Mouse (Mus musculus) spleen, adult 2 months (tissue): ENCODE measurements at regions not wholly inside any gene's neighbourhood (a gene's known extent, or its start where the extent isn't known, plus 50 kb on each side); places are given as distances from the start of the nearest gene placed in this dataset.

ENCODE experiments used
- DNase-seq, 2 experiments: peaks; one replicate each; pipeline versions ENCODE4 v3.0.0 to v3.0.0-alpha.2; 2012 to 2021; ENCODE audit warnings: low spot score in 2 of 2, low read depth in 1 of 2
- H3K27ac ChIP-seq: fragments of 200-500 bp; 2 replicates; pipeline ENCODE4 v1.5.1; 2012; ENCODE audit warnings: low read length, inconsistent platforms; ENCODE audit not compliant: insufficient read depth
- H3K27me3 ChIP-seq: fragments of 200-500 bp; 2 replicates; pipeline ENCODE4 v1.6.1; 2012; ENCODE audit warnings: mild to moderate bottlenecking, moderate library complexity, low read length, inconsistent platforms; ENCODE audit not compliant: control insufficient read depth, insufficient read depth
- H3K36me3 ChIP-seq: fragments of 200-500 bp; 2 replicates; pipeline ENCODE4 v1.6.1; 2012; ENCODE audit warnings: mild to moderate bottlenecking, low read length, inconsistent platforms; ENCODE audit not compliant: control insufficient read depth, insufficient read depth
- H3K4me1 ChIP-seq: fragments of 200-500 bp; 2 replicates; pipeline ENCODE4 v1.6.1; 2011; ENCODE audit warnings: inconsistent platforms; ENCODE audit not compliant: control insufficient read depth, insufficient read depth, insufficient read length
- H3K4me3 ChIP-seq: fragments of 200-500 bp; 2 replicates; pipeline ENCODE4 v1.5.1; 2011; ENCODE audit warnings: mild to moderate bottlenecking, inconsistent platforms; ENCODE audit not compliant: insufficient read depth, insufficient read length; ENCODE audit errors: extremely low read depth
- CTCF ChIP-seq: fragments of 200-500 bp; IDR thresholded peaks from 2 replicates; pipeline ENCODE4 v1.5.1; 2011; ENCODE audit warnings: mild to moderate bottlenecking, inconsistent platforms; ENCODE audit not compliant: insufficient read depth, insufficient read length, insufficient replicate concordance; ENCODE audit errors: extremely low read depth
- POLR2A ChIP-seq: fragments of 200-500 bp; IDR thresholded peaks from 2 replicates; pipeline ENCODE4 v1.6.1; 2011; ENCODE audit warnings: low read depth, low read length, inconsistent platforms
- WGBS: fragments of 180-500 bp; shearing (Covaris S2); methylation state at CpG from one replicate; pipeline ENCODE4 v1.1.7; 2018; 5-methylcytosine and 5-hydroxymethylcytosine counted together

GRCm38 (mm10) chr6:117534149-117534548 is 306.8 kb upstream of the Zfp637 start:
- 28% methylated on average over 2 of the region's 2 CpGs for WGBS
- Histone ChIP-seq H3K27ac (no peak overlapping the region), H3K4me1 (no peaks in the 10 kb centered on the region), H3K4me3 (no peak overlapping the region), H3K27me3 (no peaks in the 10 kb centered on the region), H3K36me3 (no peaks in the 10 kb centered on the region)
- TF ChIP-seq CTCF: no peak
- no peak for TF ChIP-seq POLR2A
- no peak for DNase-seq

GRCm38 (mm10) chr6:117534991-117535390 is 306.0 kb upstream of the Zfp637 start:
- TF ChIP-seq CTCF (no peak), POLR2A (no peak)
- no peak overlapping the region for H3K27ac ChIP-seq
- no peaks in the 10 kb centered on the region for H3K36me3 ChIP-seq
- no peaks in the 10 kb centered on the region for H3K27me3 ChIP-seq
- DNase-seq: no peak
- WGBS: 93% methylated on average over 9 of the region's 9 CpGs
- H3K4me1 ChIP-seq: no peaks in the 10 kb centered on the region
- no peak overlapping the region for H3K4me3 ChIP-seq

- no peaks in the 10 kb centered on the region for H3K27me3 ChIP-seq
- no peak overlapping the region for H3K27ac ChIP-seq
- no peak for DNase-seq
- H3K4me3 ChIP-seq: no peak overlapping the region
- H3K36me3 ChIP-seq: no peaks in the 10 kb centered on the region
- WGBS: 51% methylated on average over 4 of the region's 4 CpGs
- no peak for TF ChIP-seq POLR2A
- no peak for TF ChIP-seq CTCF
- H3K4me1 ChIP-seq: no peaks in the 10 kb centered on the region
Measured at GRCm38 (mm10) chr6:117536084-117536483, 304.9 kb upstream of the Zfp637 start.

GRCm38 (mm10) chr6:117542431-117542830 is 298.5 kb upstream of the Zfp637 start:
- 60% methylated on average over 3 of the region's 3 CpGs for WGBS
- Histone ChIP-seq H3K27me3 (no peaks in the 10 kb centered on the region), H3K4me3 (no peak overlapping the region), H3K4me1 (no peaks in the 10 kb centered on the region), H3K36me3 (no peaks in the 10 kb centered on the region), H3K27ac (no peak overlapping the region)
- no peak for DNase-seq
- TF ChIP-seq CTCF: no peak
- no peak for TF ChIP-seq POLR2A

GRCm38 (mm10) chr6:117544276-117545196 is 296.4 kb upstream of the Zfp637 start:
- Histone ChIP-seq H3K4me3 (no peak overlapping the region), H3K36me3 (no peaks in the 10 kb centered on the region), H3K27me3 (no peaks in the 10 kb centered on the region), H3K27ac (no peak overlapping the region), H3K4me1 (no peaks in the 10 kb centered on the region)
- no peak for DNase-seq
- TF ChIP-seq CTCF: no peak
- no peak for TF ChIP-seq POLR2A
- WGBS: 86% methylated on average over 11 of the region's 11 CpGs

- H3K36me3 ChIP-seq: no peaks in the 10 kb centered on the region
- WGBS: 89% methylated on average over 7 of the region's 7 CpGs
- no peaks in the 10 kb centered on the region for H3K4me1 ChIP-seq
- no peaks in the 10 kb centered on the region for H3K27me3 ChIP-seq
- DNase-seq: no peak
- TF ChIP-seq POLR2A: no peak
- no peak for TF ChIP-seq CTCF
- no peak overlapping the region for H3K27ac ChIP-seq
- H3K4me3 ChIP-seq: no peak overlapping the region
Measured at GRCm38 (mm10) chr6:117550930-117551329, 290.1 kb upstream of the Zfp637 start.
